ENCODE assay signal across 8 mouse cellular contexts in genomic region chr6:146912835-146913488, GRCm38 (mm10). TPM values are rescaled to one million over a fixed set of nuclear protein-coding genes. Genes with fewer than 3 reads are reported as not detected.
DNase-seq lines count a peak whose midpoint lies in the region; ATAC-seq and TF ChIP-seq lines count a peak whose summit lies in the region.

No protein-coding gene starts in this region.

- TF ChIP-seq EP300 in heart, postnatal 0 days (IDR thresholded peaks at IDR 0.05; ENCODE audit: low read depth) = no peak

- H3K4me2 ChIP-seq in heart, postnatal 0 days (ENCODE audit: low read depth, low read length) = no peak overlapping the region
- no peak overlapping the region for H3K4me2 ChIP-seq in limb, embryonic 13.5 days (replicated peaks)
- H3K4me2 ChIP-seq in stomach, embryonic 14.5 days (replicated peaks; ENCODE audit: low read depth, low read length) = no peak overlapping the region
- no peak overlapping the region for H3K4me2 ChIP-seq in midbrain, postnatal 0 days (ENCODE audit: low read depth, low read length, poor library complexity, severe bottlenecking)

- H3K27me3 ChIP-seq in heart, postnatal 0 days (ENCODE audit: control insufficient read depth, insufficient read depth, low read length) = no peaks in the 10 kb centered on the region
- no peaks in the 10 kb centered on the region for H3K27me3 ChIP-seq in limb, embryonic 13.5 days
- H3K27me3 ChIP-seq in stomach, embryonic 14.5 days (ENCODE audit: control insufficient read depth, insufficient read depth, low read length) = no peaks in the 10 kb centered on the region
- no peaks in the 10 kb centered on the region for H3K27me3 ChIP-seq in midbrain, postnatal 0 days (ENCODE audit: insufficient read depth, low read length)

- ATAC-seq in heart, postnatal 0 days (ENCODE audit: insufficient read depth, low read depth) = peak; percentile 51
- ATAC-seq in limb, embryonic 13.5 days (ENCODE audit: low FRiP score, low read depth) = 0 out of 2 replicates have a peak, but pooled peaks have one; percentile 3
- no peak for ATAC-seq in stomach, embryonic 14.5 days (ENCODE audit: insufficient number of reproducible peaks, insufficient read depth, low FRiP score, low read depth)
- ATAC-seq in midbrain, postnatal 0 days (ENCODE audit: low FRiP score) = no peak

- no peak overlapping the region for H3K9ac ChIP-seq in heart, postnatal 0 days (replicated peaks; ENCODE audit: low read depth, low read length)
- H3K9ac ChIP-seq in limb, embryonic 13.5 days = no peak overlapping the region
- no peak overlapping the region for H3K9ac ChIP-seq in stomach, embryonic 14.5 days (replicated peaks; ENCODE audit: low read depth, low read length)
- no peak overlapping the region for H3K9ac ChIP-seq in midbrain, postnatal 0 days (replicated peaks; ENCODE audit: low read length, poor library complexity, severe bottlenecking)

- H3K27ac ChIP-seq in heart, postnatal 0 days (ENCODE audit: low read depth) = peak overlapping the region; percentile 72
- H3K27ac ChIP-seq in limb, embryonic 13.5 days = peak overlapping the region; percentile 82
- peak overlapping the region; percentile 36 for H3K27ac ChIP-seq in stomach, embryonic 14.5 days (ENCODE audit: low read length)
- H3K27ac ChIP-seq in midbrain, postnatal 0 days (ENCODE audit: low read depth, low read length) = no peak overlapping the region

- H3K4me3 ChIP-seq in lung, adult 2 months (replicated peaks; ENCODE audit: extremely low read depth, low read depth, low read length) = no peak overlapping the region
- no peak overlapping the region for H3K4me3 ChIP-seq in heart, postnatal 0 days (ENCODE audit: low read depth, low read length)
- H3K4me3 ChIP-seq in limb, embryonic 13.5 days = no peak overlapping the region
- H3K4me3 ChIP-seq in stomach, embryonic 14.5 days (ENCODE audit: low read depth, low read length) = no peak overlapping the region
- H3K4me3 ChIP-seq in midbrain, postnatal 0 days (ENCODE audit: low read depth, low read length) = no peak overlapping the region

- no peak for TF ChIP-seq CTCF in lung, adult 2 months (IDR thresholded peaks at IDR 0.05; ENCODE audit: insufficient read depth, low read length)
- TF ChIP-seq CTCF in heart, postnatal 0 days (IDR thresholded peaks at IDR 0.05; ENCODE audit: low read depth) = no peak
- TF ChIP-seq CTCF in midbrain, postnatal 0 days (IDR thresholded peaks at IDR 0.05) = no peak

- peak; percentile 29 for DNase-seq in lung, adult 2 months
- no peak for DNase-seq in lung, postnatal 14 days
- DNase-seq in heart, postnatal 0 days (ENCODE audit: low spot score) = no peak
- no peak for DNase-seq in frontal cortex, adult 2 months (ENCODE audit: extremely low spot score in 1 of 2, low spot score in 1 of 2)
- DNase-seq in midbrain, postnatal 0 days (ENCODE audit: low spot score) = no peak
- DNase-seq in frontal cortex, postnatal 14 days (ENCODE audit: low spot score in 2 of 2) = no peak

- H3K9me3 ChIP-seq in heart, postnatal 0 days (replicated peaks; ENCODE audit: control insufficient read depth, low read length) = no peaks in the 10 kb centered on the region
- H3K9me3 ChIP-seq in limb, embryonic 13.5 days = no peaks in the 10 kb centered on the region
- H3K9me3 ChIP-seq in stomach, embryonic 14.5 days (ENCODE audit: control insufficient read depth, low read depth, low read length) = no peaks in the 10 kb centered on the region
- H3K9me3 ChIP-seq in midbrain, postnatal 0 days (ENCODE audit: low read length) = no peaks in the 10 kb centered on the region

- no peak for TF ChIP-seq POLR2A in lung, adult 2 months (IDR thresholded peaks at IDR 0.05; ENCODE audit: borderline replicate concordance, extremely low read depth, low read depth, low read length)

- H3K36me3 ChIP-seq in heart, postnatal 0 days (replicated peaks; ENCODE audit: control insufficient read depth, insufficient read depth, low read length) = no peaks in the 10 kb centered on the region
- H3K36me3 ChIP-seq in limb, embryonic 13.5 days = peaks cover 4% of the 10 kb centered on the region
- no peaks in the 10 kb centered on the region for H3K36me3 ChIP-seq in stomach, embryonic 14.5 days (ENCODE audit: control insufficient read depth, insufficient read depth, low read length)
- no peaks in the 10 kb centered on the region for H3K36me3 ChIP-seq in midbrain, postnatal 0 days (ENCODE audit: insufficient read depth, low read length)

- peaks cover 22% of the 10 kb centered on the region for H3K4me1 ChIP-seq in lung, adult 2 months (ENCODE audit: control insufficient read depth, insufficient read depth, low read length)
- H3K4me1 ChIP-seq in heart, postnatal 0 days (ENCODE audit: control insufficient read depth, insufficient read depth) = peaks cover 58% of the 10 kb centered on the region
- peaks cover 48% of the 10 kb centered on the region for H3K4me1 ChIP-seq in limb, embryonic 13.5 days
- peaks cover 20% of the 10 kb centered on the region; the same call in 1 of the 2 replicates for H3K4me1 ChIP-seq in stomach, embryonic 14.5 days (ENCODE audit: control insufficient read depth, insufficient read depth, low read length)
- 0 out of 2 replicates have a peak, but pooled peaks cover 3% of the 10 kb centered on the region for H3K4me1 ChIP-seq in midbrain, postnatal 0 days (ENCODE audit: insufficient read depth, low read length)

- 2% methylated on average over 3 of the region's 3 CpGs for WGBS in lung, adult 2 months
- WGBS in heart, postnatal 0 days = 7% methylated on average over 3 of the region's 3 CpGs
- 19% methylated on average over 3 of the region's 3 CpGs for WGBS in limb, embryonic 13.5 days
- 16% methylated on average over 3 of the region's 3 CpGs for WGBS in stomach, embryonic 14.5 days
- 31% methylated on average over 3 of the region's 3 CpGs for WGBS in midbrain, postnatal 0 days

RNA-seq across cellular contexts. Expression of gene Ppfibp1, which starts 24.7 kb away (rescaled TPM):
- 26.1 and 35.1 TPM in 2 replicates for polyA plus RNA-seq in lung, adult 2 months (2012; rRNA removed)
- total RNA-seq in heart, postnatal 0 days (2014; rRNA removed; ENCODE audit: low replicate concordance) = 43.0 and 56.5 TPM in 2 replicates
- polyA plus RNA-seq in heart, postnatal 0 days (2015; fragmentation: Nextera tagmentation; extraction: Ambion mirVana) = 38.8 and 39.5 TPM in 2 replicates
- polyA plus RNA-seq in limb, embryonic 13.5 days (2015; fragmentation: Nextera tagmentation; extraction: Ambion mirVana) = 61.1 and 68.5 TPM in 2 replicates
- 41.9 and 52.1 TPM in 2 replicates for polyA plus RNA-seq in stomach, embryonic 14.5 days (2014; fragmentation: Nextera tagmentation; extraction: Ambion mirVana)
- 51.1 and 60.2 TPM in 2 replicates for polyA plus RNA-seq in frontal cortex, adult 2 months (2012; rRNA removed)
- 23.7 and 25.0 TPM in 2 replicates for total RNA-seq in midbrain, postnatal 0 days (2014; rRNA removed)
- 21.6 and 25.4 TPM in 2 replicates for polyA plus RNA-seq in midbrain, postnatal 0 days (2015; fragmentation: Nextera tagmentation; extraction: Ambion mirVana)

RNA-seq across cellular contexts. Expression of gene 1700034J05Rik, which starts 41.3 kb away (rescaled TPM):
- not detected in 2 replicates for polyA plus RNA-seq in lung, adult 2 months (2012; rRNA removed)
- total RNA-seq in heart, postnatal 0 days (2014; rRNA removed; ENCODE audit: low replicate concordance) = not detected in 2 replicates
- 0.07 TPM in 2 replicates for polyA plus RNA-seq in heart, postnatal 0 days (2015; fragmentation: Nextera tagmentation; extraction: Ambion mirVana)
- polyA plus RNA-seq in limb, embryonic 13.5 days (2015; fragmentation: Nextera tagmentation; extraction: Ambion mirVana) = 0.18 and 0.31 TPM in 2 replicates
- polyA plus RNA-seq in stomach, embryonic 14.5 days (2014; fragmentation: Nextera tagmentation; extraction: Ambion mirVana) = 0.43 and 0.54 TPM in 2 replicates
- polyA plus RNA-seq in frontal cortex, adult 2 months (2012; rRNA removed) = not detected in 2 replicates
- not detected in 2 replicates for total RNA-seq in midbrain, postnatal 0 days (2014; rRNA removed)
- polyA plus RNA-seq in midbrain, postnatal 0 days (2015; fragmentation: Nextera tagmentation; extraction: Ambion mirVana) = not detected in 2 replicates

Comparison
In these comparisons a context has a peak if more than half of its experiments do, and no peak if none do; other contexts are left out.
1. ATAC-seq: peak in heart, postnatal 0 days (single experiment) and limb, embryonic 13.5 days (single experiment); none in stomach, embryonic 14.5 days (single experiment) and midbrain, postnatal 0 days (single experiment).